Comparison of ENCODE assay signal across 26 mouse cellular contexts in genomic region chr1:138326566-138326965, GRCm38 (mm10). TPM values are rescaled to one million over a fixed set of nuclear protein-coding genes. Genes with fewer than 3 reads are reported as not detected.
DNase-seq lines count a peak whose midpoint lies in the region; ATAC-seq lines count a peak whose summit lies in the region.
"Had no signal": no experiment of that assay in that cellular context is flagged by ENCODE, and none has a peak within 500 bp of the region (broad histone marks: within the 10 kb centered on the region; RNA-seq: fewer than 3 reads in every experiment).

No protein-coding gene starts in this region.

- no peak overlapping the region for H3K4me3 ChIP-seq in forebrain, embryonic 12.5 days (replicated peaks)
- no peak overlapping the region for H3K4me3 ChIP-seq in forebrain, embryonic 10.5 days
- H3K4me3 ChIP-seq in neural tube, embryonic 12.5 days: no peak overlapping the region
- H3K4me3 ChIP-seq in neural tube, embryonic 15.5 days (replicated peaks): no peak overlapping the region
- no peak overlapping the region for H3K4me3 ChIP-seq in midbrain, embryonic 11.5 days (ENCODE audit: low read depth, low read length)
- H3K4me3 ChIP-seq: heart, embryonic 10.5 days; hindbrain, embryonic 15.5 days; megakaryocyte, embryonic 14.5 days; myocyte had no signal

- no peak for ATAC-seq in forebrain, embryonic 12.5 days (ENCODE audit: low FRiP score)
- 0 out of 2 replicates have a peak, but pooled peaks have one; percentile 15 for ATAC-seq in neural tube, embryonic 12.5 days (ENCODE audit: low FRiP score, low read depth)
- no peak for ATAC-seq in neural tube, embryonic 15.5 days (ENCODE audit: low FRiP score)
- ATAC-seq in midbrain, embryonic 11.5 days (ENCODE audit: low FRiP score): no peak
- ATAC-seq: intestine, postnatal 0 days; Patski had no signal

- DNase-seq in forebrain, embryonic 10.5 days (ENCODE audit: extremely low spot score, low spot score): no peak
- DNase-seq in midbrain, embryonic 11.5 days (ENCODE audit: low spot score, missing footprints): peak; percentile 86
- DNase-seq in adrenal gland, postnatal 25 days: no peak
- DNase-seq in natural killer cell, adult 2 months (ENCODE audit: low spot score in 2 of 2): no peak
- no peak for DNase-seq in layer of hippocampus, adult 8-10 months (ENCODE audit: low spot score in 2 of 2)
- DNase-seq: adrenal gland, adult 8-10 months; cerebellum, adult 11 months; gastrocnemius, postnatal 36 days; layer of hippocampus, postnatal 36 days; lung, adult 18-20 months; right cerebral cortex, adult 18-20 months had no signal

- 0 out of 2 replicates have a peak overlapping the region, but pooled peaks have one; percentile 15 for H3K27ac ChIP-seq in forebrain, embryonic 12.5 days
- no peak overlapping the region for H3K27ac ChIP-seq in forebrain, embryonic 10.5 days
- H3K27ac ChIP-seq in neural tube, embryonic 12.5 days: no peak overlapping the region
- no peak overlapping the region for H3K27ac ChIP-seq in neural tube, embryonic 15.5 days (replicated peaks)
- H3K27ac ChIP-seq in midbrain, embryonic 11.5 days (ENCODE audit: low read depth, low read length): no peak overlapping the region
- H3K27ac ChIP-seq: heart, embryonic 10.5 days; hindbrain, embryonic 15.5 days had no signal

- H3K27me3 ChIP-seq in forebrain, embryonic 12.5 days: no peaks in the 10 kb centered on the region
- peaks cover 7% of the 10 kb centered on the region; the same call in 1 of the 2 replicates for H3K27me3 ChIP-seq in forebrain, embryonic 10.5 days (ENCODE audit: poor library complexity, severe bottlenecking)
- H3K27me3 ChIP-seq in neural tube, embryonic 12.5 days (replicated peaks): no peaks in the 10 kb centered on the region
- H3K27me3 ChIP-seq in neural tube, embryonic 15.5 days (replicated peaks): peaks cover 2% of the 10 kb centered on the region; the same call in 1 of the 2 replicates
- no peaks in the 10 kb centered on the region for H3K27me3 ChIP-seq in midbrain, embryonic 11.5 days (ENCODE audit: control insufficient read depth, insufficient read depth, low read length)
- H3K27me3 ChIP-seq: Patski had no signal

- H3K9me3 ChIP-seq in forebrain, embryonic 12.5 days: no peaks in the 10 kb centered on the region
- H3K9me3 ChIP-seq in forebrain, embryonic 10.5 days: no peaks in the 10 kb centered on the region
- H3K9me3 ChIP-seq in neural tube, embryonic 12.5 days: no peaks in the 10 kb centered on the region
- H3K9me3 ChIP-seq in neural tube, embryonic 15.5 days (replicated peaks): no peaks in the 10 kb centered on the region
- no peaks in the 10 kb centered on the region for H3K9me3 ChIP-seq in midbrain, embryonic 11.5 days (ENCODE audit: control insufficient read depth, low read length)
- H3K9me3 ChIP-seq: heart, embryonic 10.5 days; hindbrain, embryonic 15.5 days; megakaryocyte, embryonic 14.5 days had no signal

- 54% methylated on average over 2 of the region's 2 CpGs for WGBS in forebrain, embryonic 12.5 days
- 53% methylated on average over 2 of the region's 2 CpGs for WGBS in forebrain, embryonic 10.5 days
- WGBS in neural tube, embryonic 12.5 days: 30% methylated on average over 2 of the region's 2 CpGs
- 11% methylated on average over 2 of the region's 2 CpGs for WGBS in neural tube, embryonic 15.5 days
- WGBS in midbrain, embryonic 11.5 days: 51% methylated on average over 2 of the region's 2 CpGs

- no peak overlapping the region for H3K9ac ChIP-seq in forebrain, embryonic 12.5 days
- no peak overlapping the region for H3K9ac ChIP-seq in neural tube, embryonic 12.5 days
- H3K9ac ChIP-seq in neural tube, embryonic 15.5 days (replicated peaks): no peak overlapping the region
- H3K9ac ChIP-seq in midbrain, embryonic 11.5 days (ENCODE audit: low read length): no peak overlapping the region
- H3K9ac ChIP-seq: hindbrain, embryonic 15.5 days had no signal

- H3K4me2 ChIP-seq in forebrain, embryonic 12.5 days: no peak overlapping the region
- no peak overlapping the region for H3K4me2 ChIP-seq in neural tube, embryonic 12.5 days (replicated peaks)
- H3K4me2 ChIP-seq in neural tube, embryonic 15.5 days: no peak overlapping the region
- no peak overlapping the region for H3K4me2 ChIP-seq in midbrain, embryonic 11.5 days
- H3K4me2 ChIP-seq: hindbrain, embryonic 15.5 days had no signal

- peaks cover 16% of the 10 kb centered on the region for H3K4me1 ChIP-seq in forebrain, embryonic 12.5 days
- peaks cover 13% of the 10 kb centered on the region for H3K4me1 ChIP-seq in forebrain, embryonic 10.5 days
- no peaks in the 10 kb centered on the region for H3K4me1 ChIP-seq in neural tube, embryonic 12.5 days
- H3K4me1 ChIP-seq in neural tube, embryonic 15.5 days: 0 out of 2 replicates have a peak, but pooled peaks cover 6% of the 10 kb centered on the region
- H3K4me1 ChIP-seq in midbrain, embryonic 11.5 days (ENCODE audit: control insufficient read depth, insufficient read depth, low read length): peaks cover 11% of the 10 kb centered on the region; the same call in 1 of the 2 replicates
- H3K4me1 ChIP-seq: heart, embryonic 10.5 days had no signal

- H3K36me3 ChIP-seq in forebrain, embryonic 12.5 days (replicated peaks): no peaks in the 10 kb centered on the region
- no peaks in the 10 kb centered on the region for H3K36me3 ChIP-seq in forebrain, embryonic 10.5 days (replicated peaks)
- H3K36me3 ChIP-seq in neural tube, embryonic 12.5 days: no peaks in the 10 kb centered on the region
- H3K36me3 ChIP-seq in neural tube, embryonic 15.5 days: no peaks in the 10 kb centered on the region
- H3K36me3 ChIP-seq in midbrain, embryonic 11.5 days (ENCODE audit: control insufficient read depth, insufficient read depth, low read length): no peaks in the 10 kb centered on the region
- H3K36me3 ChIP-seq: heart, embryonic 10.5 days; hindbrain, embryonic 15.5 days had no signal

RNA-seq across cellular contexts. Expression of gene Atp6v1g3, which starts 53.0 kb away (rescaled TPM):
- 0.23 TPM in 1 of 2 replicates, not detected in the other for polyA plus RNA-seq in forebrain, embryonic 12.5 days (2016; fragmentation: Nextera tagmentation; extraction: Ambion mirVana)
- polyA plus RNA-seq in forebrain, embryonic 10.5 days (2016; fragmentation: Nextera tagmentation; extraction: Ambion mirVana): not detected in 2 replicates
- not detected in 2 replicates for polyA plus RNA-seq in neural tube, embryonic 12.5 days (2016; fragmentation: Nextera tagmentation; extraction: Ambion mirVana)
- polyA plus RNA-seq in neural tube, embryonic 15.5 days (2015; fragmentation: Nextera tagmentation; extraction: Ambion mirVana): not detected in 2 replicates
- not detected in 2 replicates for polyA plus RNA-seq in midbrain, embryonic 11.5 days (2014; fragmentation: Nextera tagmentation; extraction: Ambion mirVana)
- not detected in 2 replicates for total RNA-seq in adrenal gland, postnatal 25 days (2021)
- not detected for total RNA-seq in layer of hippocampus, adult 8-10 months (2022)
- total RNA-seq: adrenal gland, adult 8-10 months; ES-E14; gastrocnemius, postnatal 36 days; layer of hippocampus, postnatal 36 days; left cerebral cortex, postnatal 14 days; liver, adult 2 months had no signal
- polyA plus RNA-seq: heart, embryonic 10.5 days; heart, postnatal 0 days; hindbrain, embryonic 15.5 days; intestine, postnatal 0 days; liver, adult 2 months; Patski; small intestine, adult 2 months; testis, adult 2 months had no signal
